Mouse (Mus musculus) testis, adult 10 weeks (tissue): Measurements from ENCODE around the gene 1700086D15Rik. TPM values are rescaled to one million over a fixed set of nuclear protein-coding genes. Genes with fewer than 3 reads are reported as not detected.

Experiments used
- polyA plus RNA-seq: library from polyadenylated mRNA; stranded (reverse); fragments of 350-450 nt; fragmentation: Illumina TruSeq; extraction: RNeasy Lipid Tissue Mini Kit (QIAGEN cat#74804); gene quantifications from one replicate; pipeline ENCODE4 v1.2.3, GENCODE M21; 2014; ENCODE audit warnings: low read depth, low replicate concordance

1700086D15Rik gene
- 6.2 TPM for polyA plus RNA-seq

GRCm38 (mm10) chr11:65159791-65160190 lies at the start of gene 1700086D15Rik:
Gene 1700086D15Rik (minus strand): TSS chr11:65159891.

GRCm38 (mm10) chr11:65162767-65163120 lies 3.1 kb upstream of the 1700086D15Rik start, which contains the start of gene Arhgap44:
Gene Arhgap44 (minus strand): TSS chr11:65162961.

Other genes starting within 250 kb of the 1700086D15Rik start
- gene Elac2, start 180.9 kb downstream of the 1700086D15Rik start, polyA plus RNA-seq, result 5.3 TPM
- gene Arhgap44, start 3.1 kb upstream of the 1700086D15Rik start, polyA plus RNA-seq, result 2.4 TPM
- gene Myocd, start 110.1 kb upstream of the 1700086D15Rik start, polyA plus RNA-seq, result 0.34 TPM